Mouse (Mus musculus): ENCODE data around the gene Prokr2. TPM values are rescaled to one million over a fixed set of nuclear protein-coding genes. Genes with fewer than 3 reads are reported as not detected.
"Not testable (repeated sequence)": the region's sequence is repeated elsewhere in the genome, so short reads cannot be mapped to it uniquely, and the experiment has no call there.

Gene Prokr2
- polyA plus RNA-seq, 1 experiment from 2014 or later: 0.38 TPM

GRCm38 (mm10) chr2:132290808-132291207 lies 94.4 kb downstream of the Prokr2 start:
- no peak overlapping the region for H3K27ac ChIP-seq (ENCODE audit: low read length)
- H3K4me3 ChIP-seq (ENCODE audit: low read depth, low read length): no peak overlapping the region
- no peaks in the 10 kb centered on the region for H3K4me1 ChIP-seq (ENCODE audit: control insufficient read depth, insufficient read depth, low read length)
- H3K27me3 ChIP-seq (ENCODE audit: control insufficient read depth, insufficient read depth, low read length): no peaks in the 10 kb centered on the region
- 72% methylated on average over 6 of the region's 6 CpGs for WGBS
- H3K4me2 ChIP-seq (replicated peaks; ENCODE audit: low read depth, low read length): no peak overlapping the region
- no peaks in the 10 kb centered on the region for H3K9me3 ChIP-seq (ENCODE audit: control insufficient read depth, low read depth, low read length)
- H3K36me3 ChIP-seq (ENCODE audit: control insufficient read depth, insufficient read depth, low read length): peaks cover 17% of the 10 kb centered on the region
- no peak for ATAC-seq (ENCODE audit: insufficient number of reproducible peaks, insufficient read depth, low FRiP score, low read depth)
- no peak overlapping the region for H3K9ac ChIP-seq (replicated peaks; ENCODE audit: low read depth, low read length)

- not testable (repeated sequence) for H3K36me3 ChIP-seq (ENCODE audit: control insufficient read depth, insufficient read depth, low read length); H3K4me3 ChIP-seq (ENCODE audit: low read depth, low read length); H3K27ac ChIP-seq (ENCODE audit: low read length); H3K4me1 ChIP-seq (ENCODE audit: control insufficient read depth, insufficient read depth, low read length); H3K9ac ChIP-seq (replicated peaks; ENCODE audit: low read depth, low read length); H3K9me3 ChIP-seq (ENCODE audit: control insufficient read depth, low read depth, low read length); H3K27me3 ChIP-seq (ENCODE audit: control insufficient read depth, insufficient read depth, low read length); H3K4me2 ChIP-seq (replicated peaks; ENCODE audit: low read depth, low read length); ATAC-seq (ENCODE audit: insufficient number of reproducible peaks, insufficient read depth, low FRiP score, low read depth)
- WGBS: 68% methylated on average over 5 of the region's 7 CpGs
Measured at GRCm38 (mm10) chr2:132289213-132289612, 96.0 kb downstream of the Prokr2 start.

Other genes starting within 250 kb of the Prokr2 start
- gene Slc23a2, start 240.3 kb downstream of the Prokr2 start, polyA plus RNA-seq (2014; fragmentation: Nextera tagmentation; extraction: Ambion mirVana): 12.4 and 13.2 TPM in 2 replicates
- 40.8 and 44.7 TPM in 2 replicates for gene Tmem230, start 137.6 kb downstream of the Prokr2 start, polyA plus RNA-seq (2014; fragmentation: Nextera tagmentation; extraction: Ambion mirVana)
- gene Pcna, start 132.1 kb downstream of the Prokr2 start, polyA plus RNA-seq (2014; fragmentation: Nextera tagmentation; extraction: Ambion mirVana): 278 and 280 TPM in 2 replicates
- gene Cds2, start 122.3 kb downstream of the Prokr2 start, polyA plus RNA-seq (2014; fragmentation: Nextera tagmentation; extraction: Ambion mirVana): 20.8 and 24.2 TPM in 2 replicates
- gene Gpcpd1, start 202.3 kb upstream of the Prokr2 start, polyA plus RNA-seq (2014; fragmentation: Nextera tagmentation; extraction: Ambion mirVana): 41.3 and 47.4 TPM in 2 replicates